Mouse (Mus musculus) heart, postnatal 0 days (tissue): ENCODE data around the gene E330034G19Rik.

Experiments
- CTCF ChIP-seq: IDR thresholded peaks from 2 replicates; pipeline ENCODE4 v1.5.1; 2016; ENCODE audit warnings: antibody characterized with exemption, control low read depth, low read depth
- EP300 ChIP-seq: IDR thresholded peaks from 2 replicates; pipeline ENCODE4 v1.6.1; 2016; ENCODE audit warnings: antibody characterized with exemption, low read depth

GRCm38 (mm10) chr14:24249926-24250325 lies 43.1 kb upstream of the E330034G19Rik start:
- TF ChIP-seq CTCF: no peak
- TF ChIP-seq EP300: no peak
